Mouse (Mus musculus) limb, embryonic 12.5 days (tissue): ENCODE results near the gene Tead1. TPM values are rescaled to one million over a fixed set of nuclear protein-coding genes. Genes with fewer than 3 reads are reported as not detected.
A peak's percentile ranks its signal among the peaks of the same experiment; 100 is the strongest.

Source experiments
- ATAC-seq: fragments of 200-750 bp; cut with Nextera tagmentation; 2 replicates; pipeline ENCODE4 v1.8.0; 2017; ENCODE audit warnings: low read depth, moderate TSS enrichment; ENCODE audit not compliant: insufficient number of reproducible peaks, insufficient read depth, low FRiP score, low TSS enrichment
- H3K27ac ChIP-seq: fragments of 300-500 bp; sonication (generic); 2 replicates; pipeline ENCODE4 v1.5.1; 2016; ENCODE audit warnings: mild to moderate bottlenecking, moderate library complexity
- H3K27me3 ChIP-seq: fragments of 300-500 bp; sonication (generic); 2 replicates; pipeline ENCODE4 v1.6.1; 2016; ENCODE audit warnings: mild to moderate bottlenecking, moderate library complexity
- H3K36me3 ChIP-seq: fragments of 300-500 bp; sonication (generic); 2 replicates; pipeline ENCODE4 v1.6.1; 2016; ENCODE audit warnings: mild to moderate bottlenecking, moderate library complexity
- H3K4me1 ChIP-seq: fragments of 300-500 bp; sonication (generic); replicated peaks from 2 replicates; pipeline ENCODE4 v1.6.1; 2016
- H3K4me2 ChIP-seq: fragments of 300-500 bp; sonication (generic); 2 replicates; pipeline ENCODE4 v1.6.1; 2016; ENCODE audit warnings: mild to moderate bottlenecking, moderate library complexity
- H3K4me3 ChIP-seq: fragments of 300-500 bp; sonication (generic); replicated peaks from 2 replicates; pipeline ENCODE4 v1.5.1; 2016; ENCODE audit warnings: mild to moderate bottlenecking
- H3K9ac ChIP-seq: fragments of 300-500 bp; sonication (generic); replicated peaks from 2 replicates; pipeline ENCODE4 v1.6.1; 2016; ENCODE audit warnings: mild to moderate bottlenecking, moderate library complexity
- H3K9me3 ChIP-seq: fragments of 300-500 bp; sonication (generic); 2 replicates; pipeline ENCODE4 v1.6.1; 2016; ENCODE audit warnings: mild to moderate bottlenecking, moderate library complexity
- WGBS: fragments of 180-500 bp; shearing (Covaris S2); methylation state at CpG from one replicate; pipeline ENCODE4 v1.1.7; 2016; 5-methylcytosine and 5-hydroxymethylcytosine counted together
- polyA plus RNA-seq: library from polyadenylated mRNA; unstranded; fragments of >200 nt; fragmentation: Nextera tagmentation; extraction: Ambion mirVana; gene quantifications from 2 replicates; pipeline ENCODE4 v1.2.1, GENCODE M21; 2016

Tead1 gene
- polyA plus RNA-seq, 1 experiment from 2014 or later, result 43.6 TPM

- Histone ChIP-seq H3K9me3 (peaks cover 9% of the 10 kb centered on the region; the same call in 1 of the 2 replicates), H3K36me3 (no peaks in the 10 kb centered on the region), H3K4me2 (peak overlapping the region; percentile 32), H3K27ac (peak overlapping the region; percentile 81), H3K4me3 (no peak overlapping the region), H3K4me1 (peaks cover 32% of the 10 kb centered on the region), H3K27me3 (no peaks in the 10 kb centered on the region), H3K9ac (no peak overlapping the region)
- WGBS, result 57% methylated on average over 12 of the region's 12 CpGs
- peak; percentile 53; the same call in 1 of the 2 replicates for ATAC-seq
Measured at GRCm38 (mm10) chr7:112662398-112663313, 16.5 kb upstream of the Tead1 start.

- Histone ChIP-seq H3K4me1 (peaks cover 32% of the 10 kb centered on the region), H3K27ac (peak overlapping the region; percentile 81), H3K4me2 (peak overlapping the region; percentile 32), H3K36me3 (no peaks in the 10 kb centered on the region), H3K27me3 (no peaks in the 10 kb centered on the region), H3K4me3 (no peak overlapping the region), H3K9me3 (peaks cover 9% of the 10 kb centered on the region; the same call in 1 of the 2 replicates), H3K9ac (no peak overlapping the region)
- 22% methylated on average over 6 of the region's 6 CpGs for WGBS
- peak; percentile 9; the same call in 1 of the 2 replicates for ATAC-seq
Measured at GRCm38 (mm10) chr7:112663314-112663966, 15.7 kb upstream of the Tead1 start.

GRCm38 (mm10) chr7:112669993-112670392, 9.1 kb upstream of the Tead1 start:
- ATAC-seq, result no peak
- no peak overlapping the region for H3K27ac ChIP-seq
- H3K4me1 ChIP-seq, result no peaks in the 10 kb centered on the region
- H3K36me3 ChIP-seq, result no peaks in the 10 kb centered on the region
- H3K27me3 ChIP-seq, result no peaks in the 10 kb centered on the region
- no peak overlapping the region for H3K4me3 ChIP-seq
- H3K9ac ChIP-seq, result no peak overlapping the region
- H3K9me3 ChIP-seq, result peaks cover 7% of the 10 kb centered on the region; the same call in 1 of the 2 replicates
- 74% methylated on average over 2 of the region's 2 CpGs for WGBS
- H3K4me2 ChIP-seq, result no peak overlapping the region

- Histone ChIP-seq H3K9ac (peak overlapping the region; percentile 95), H3K27me3 (0 out of 2 replicates have a peak, but pooled peaks cover 4% of the 10 kb centered on the region), H3K4me3 (peak overlapping the region; percentile 91), H3K4me2 (peak overlapping the region; percentile 85), H3K9me3 (peaks cover 6% of the 10 kb centered on the region), H3K36me3 (no peaks in the 10 kb centered on the region), H3K27ac (peak overlapping the region; percentile 96), H3K4me1 (peaks cover 24% of the 10 kb centered on the region)
- ATAC-seq, result peak; percentile 77
- WGBS, result under 1% methylated on average over 43 of the region's 44 CpGs
Measured at GRCm38 (mm10) chr7:112678418-112679170, 524 bp upstream of the Tead1 start.

GRCm38 (mm10) chr7:112679513-112680245, 561 bp downstream of the Tead1 start:
- peaks cover 6% of the 10 kb centered on the region for H3K9me3 ChIP-seq
- WGBS, result under 1% methylated on average over 93 of the region's 95 CpGs
- H3K4me3 ChIP-seq, result peak overlapping the region; percentile 91
- peak overlapping the region; percentile 96 for H3K27ac ChIP-seq
- H3K4me1 ChIP-seq, result peaks cover 34% of the 10 kb centered on the region
- peak overlapping the region; percentile 85 for H3K4me2 ChIP-seq
- H3K36me3 ChIP-seq, result no peaks in the 10 kb centered on the region
- H3K9ac ChIP-seq, result peak overlapping the region; percentile 95
- peak; percentile 49 for ATAC-seq
- 0 out of 2 replicates have a peak, but pooled peaks cover 4% of the 10 kb centered on the region for H3K27me3 ChIP-seq

- H3K9me3 ChIP-seq, result no peaks in the 10 kb centered on the region
- no peaks in the 10 kb centered on the region for H3K36me3 ChIP-seq
- peak overlapping the region; percentile 91 for H3K4me3 ChIP-seq
- no peak for ATAC-seq
- H3K27ac ChIP-seq, result peak overlapping the region; percentile 41
- peaks cover 44% of the 10 kb centered on the region for H3K4me1 ChIP-seq
- 0 out of 2 replicates have a peak, but pooled peaks cover 4% of the 10 kb centered on the region for H3K27me3 ChIP-seq
- peak overlapping the region; percentile 85 for H3K4me2 ChIP-seq
- WGBS, result 1% methylated on average over 22 of the region's 22 CpGs
- H3K9ac ChIP-seq, result peak overlapping the region; percentile 95
Measured at GRCm38 (mm10) chr7:112680498-112681251, 1.6 kb downstream of the Tead1 start.

GRCm38 (mm10) chr7:112684626-112685561, 5.8 kb downstream of the Tead1 start:
- no peaks in the 10 kb centered on the region for H3K27me3 ChIP-seq
- no peaks in the 10 kb centered on the region for H3K9me3 ChIP-seq
- 15% methylated on average over 23 of the region's 23 CpGs for WGBS
- no peak overlapping the region for H3K9ac ChIP-seq
- no peak for ATAC-seq
- no peak overlapping the region for H3K27ac ChIP-seq
- no peaks in the 10 kb centered on the region for H3K36me3 ChIP-seq
- no peak overlapping the region for H3K4me3 ChIP-seq
- H3K4me1 ChIP-seq, result peaks cover 80% of the 10 kb centered on the region
- H3K4me2 ChIP-seq, result peak overlapping the region; percentile 37

GRCm38 (mm10) chr7:112685993-112686392, 6.9 kb downstream of the Tead1 start:
- ATAC-seq, result peak; percentile 60; the same call in 1 of the 2 replicates
- H3K27me3 ChIP-seq, result no peaks in the 10 kb centered on the region
- H3K9me3 ChIP-seq, result no peaks in the 10 kb centered on the region
- WGBS, result 14% methylated on average over 3 of the region's 3 CpGs
- no peak overlapping the region for H3K4me3 ChIP-seq
- no peaks in the 10 kb centered on the region for H3K36me3 ChIP-seq
- H3K27ac ChIP-seq, result peak overlapping the region; percentile 80
- peaks cover 90% of the 10 kb centered on the region for H3K4me1 ChIP-seq
- 0 out of 2 replicates have a peak overlapping the region, but pooled peaks have one; percentile 40 for H3K9ac ChIP-seq
- peak overlapping the region; percentile 37; the same call in 1 of the 2 replicates for H3K4me2 ChIP-seq

GRCm38 (mm10) chr7:112686586-112686985, 7.5 kb downstream of the Tead1 start:
- peaks cover 95% of the 10 kb centered on the region for H3K4me1 ChIP-seq
- no peaks in the 10 kb centered on the region for H3K9me3 ChIP-seq
- H3K27me3 ChIP-seq, result no peaks in the 10 kb centered on the region
- ATAC-seq, result no peak
- H3K4me2 ChIP-seq, result peak overlapping the region; percentile 37
- no peak overlapping the region for H3K9ac ChIP-seq
- H3K4me3 ChIP-seq, result no peak overlapping the region
- 8% methylated on average over 10 of the region's 10 CpGs for WGBS
- no peaks in the 10 kb centered on the region for H3K36me3 ChIP-seq
- peak overlapping the region; percentile 80 for H3K27ac ChIP-seq
